Mouse (Mus musculus): ENCODE results near the gene Cdh13. TPM values are rescaled to one million over a fixed set of nuclear protein-coding genes. Genes with fewer than 3 reads are reported as not detected.
"Not testable (repeated sequence)": the region's sequence is repeated elsewhere in the genome, so short reads cannot be mapped to it uniquely, and the experiment has no call there.

Gene Cdh13
- polyA plus RNA-seq, 1 experiment from 2014 or later = 49.5 TPM

DNA sequence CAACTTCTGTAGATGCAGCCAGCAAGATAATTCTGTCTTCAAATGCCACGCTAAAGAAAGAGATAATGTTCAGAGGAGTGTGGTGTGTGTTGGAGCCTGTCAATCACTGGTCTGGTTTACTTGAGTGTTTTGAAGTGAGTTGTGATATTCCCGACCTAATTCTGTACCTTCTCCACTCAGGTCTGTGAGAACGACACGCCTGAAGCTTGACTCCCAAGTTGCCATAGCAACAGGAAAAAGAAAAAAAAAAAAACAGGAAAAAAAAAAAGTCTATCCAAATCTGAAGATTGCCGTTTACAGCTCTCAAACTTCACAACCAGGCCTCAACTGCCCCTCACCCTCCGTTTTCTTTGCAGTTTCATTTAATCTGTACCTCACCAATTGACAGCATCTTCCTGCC lies 1039.7 kb downstream of the Cdh13 start:
- Histone ChIP-seq H3K27ac (no peak overlapping the region), H3K4me2 (no peak overlapping the region), H3K4me1 (no peaks in the 10 kb centered on the region), H3K27me3 (no peaks in the 10 kb centered on the region), H3K9me3 (replicated peaks) (no peaks in the 10 kb centered on the region), H3K4me3 (no peak overlapping the region), H3K36me3 (ENCODE audit: poor library complexity, severe bottlenecking) (no peaks in the 10 kb centered on the region), H3K9ac (no peak overlapping the region)
- 53% methylated on average over 6 of the region's 6 CpGs for WGBS
- no peak for ATAC-seq

DNA sequence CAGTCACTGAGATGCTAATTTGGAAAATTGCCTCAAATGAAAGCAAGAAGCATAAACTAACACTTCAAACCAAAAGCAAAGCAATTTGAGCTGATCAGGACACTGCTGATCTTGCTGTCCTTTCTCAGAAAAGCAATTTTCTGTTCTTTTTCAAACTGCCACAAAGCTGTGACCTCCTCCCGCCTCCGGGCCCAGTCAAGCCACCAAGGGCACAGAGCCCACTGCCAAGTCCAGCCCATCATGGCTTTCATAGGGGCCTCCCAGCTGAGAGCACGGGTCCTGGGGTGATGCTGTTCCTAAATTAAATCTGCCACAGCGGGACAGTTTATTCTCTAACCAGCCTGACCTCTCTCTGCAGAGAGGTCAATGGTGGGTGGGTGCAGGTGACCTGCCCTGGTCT lies 1056.0 kb downstream of the Cdh13 start:
- no peak for ATAC-seq
- Histone ChIP-seq H3K4me3 (no peak overlapping the region), H3K9ac (no peak overlapping the region), H3K9me3 (replicated peaks) (peaks cover 7% of the 10 kb centered on the region; the same call in 1 of the 2 replicates), H3K4me2 (no peak overlapping the region), H3K27me3 (peaks cover 15% of the 10 kb centered on the region; the same call in 1 of the 2 replicates), H3K36me3 (ENCODE audit: poor library complexity, severe bottlenecking) (no peaks in the 10 kb centered on the region), H3K27ac (no peak overlapping the region), H3K4me1 (no peaks in the 10 kb centered on the region)
- 86% methylated on average over 4 of the region's 4 CpGs for WGBS

DNA sequence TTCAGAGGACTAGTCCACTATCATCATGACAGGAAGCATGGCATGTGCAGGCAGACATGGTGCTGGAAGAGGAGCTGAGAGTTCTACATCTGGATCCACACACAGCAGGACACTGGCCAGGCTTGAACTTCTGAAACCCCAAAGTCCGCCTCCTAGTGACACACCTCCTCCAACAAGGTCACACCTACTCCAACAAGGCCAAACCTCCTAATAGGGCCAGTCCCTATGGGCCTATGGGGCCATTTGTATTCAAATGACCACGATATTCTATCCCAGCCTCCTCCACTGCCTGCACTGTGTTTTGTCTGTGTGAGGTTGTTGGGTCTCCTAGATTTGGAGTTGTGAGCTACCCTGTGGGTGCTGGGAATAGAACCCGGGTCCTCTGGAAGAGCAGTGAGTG lies 1060.1 kb downstream of the Cdh13 start:
- peaks cover 15% of the 10 kb centered on the region; the same call in 1 of the 2 replicates for H3K27me3 ChIP-seq
- peak overlapping the region; percentile 93 for H3K4me3 ChIP-seq
- 85% methylated on average over 3 of the region's 3 CpGs for WGBS
- peaks cover under 1% of the 10 kb centered on the region; the same call in 1 of the 2 replicates for H3K9me3 ChIP-seq (replicated peaks)
- peaks cover 24% of the 10 kb centered on the region for H3K36me3 ChIP-seq (ENCODE audit: poor library complexity, severe bottlenecking)
- no peak overlapping the region for H3K9ac ChIP-seq
- ATAC-seq = 0 out of 2 replicates have a peak, but pooled peaks have one; percentile 0
- H3K4me1 ChIP-seq = peaks cover 8% of the 10 kb centered on the region
- H3K27ac ChIP-seq = no peak overlapping the region
- peak overlapping the region; percentile 78 for H3K4me2 ChIP-seq

DNA sequence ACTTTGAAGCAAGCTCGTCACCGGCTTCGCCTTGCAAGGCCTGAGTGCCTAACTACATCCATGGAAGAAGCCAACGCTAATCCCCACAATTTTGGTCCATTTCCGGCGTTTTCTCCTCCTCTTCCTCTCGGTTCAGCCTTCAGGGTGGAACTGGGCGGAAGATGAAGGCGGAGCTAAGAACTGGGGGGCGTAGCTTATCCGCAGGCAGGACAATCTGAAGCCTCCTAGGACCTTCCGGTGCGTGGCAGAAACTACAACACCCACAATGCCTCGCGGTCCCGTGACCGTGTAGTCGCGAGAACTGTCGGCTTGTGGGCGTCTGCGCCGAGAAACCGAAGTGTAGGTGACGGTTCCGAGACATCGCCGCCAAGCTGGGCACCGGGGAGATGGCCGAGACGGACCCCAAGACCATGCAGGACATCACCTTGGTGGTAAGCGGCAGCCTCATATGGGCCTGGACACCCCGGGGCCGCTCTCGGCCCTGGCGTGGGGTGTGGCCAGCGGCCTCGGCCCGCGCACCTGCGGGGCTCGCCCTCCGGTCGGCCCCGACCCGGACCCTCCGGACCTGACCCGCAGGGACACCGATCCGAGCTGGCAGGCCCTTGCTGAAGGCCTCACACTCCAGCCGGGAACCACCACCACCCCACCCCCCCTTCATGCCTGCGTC lies 1060.8 kb downstream of the Cdh13 start, which contains the start of gene Hsbp1:
Hsbp1 (plus strand) TSS at position 299 of the 667 bp plus-strand sequence.
- Histone ChIP-seq H3K4me2 (peak within 1 kb of the TSS; percentile 78), H3K4me1 (peaks cover 8% of the 10 kb centered on the region), H3K9ac (peak within 1 kb of the TSS; percentile 97), H3K4me3 (peak within 1 kb of the TSS; percentile 93), H3K9me3 (replicated peaks) (no peaks in the 10 kb centered on the region; the same call in 1 of the 2 replicates), H3K36me3 (ENCODE audit: poor library complexity, severe bottlenecking) (peaks cover 31% of the 10 kb centered on the region), H3K27ac (peak within 1 kb of the TSS; percentile 49), H3K27me3 (peaks cover 15% of the 10 kb centered on the region; the same call in 1 of the 2 replicates)
- WGBS = 3% methylated on average over 48 of the region's 52 CpGs
- peak; percentile 99 for ATAC-seq

DNA sequence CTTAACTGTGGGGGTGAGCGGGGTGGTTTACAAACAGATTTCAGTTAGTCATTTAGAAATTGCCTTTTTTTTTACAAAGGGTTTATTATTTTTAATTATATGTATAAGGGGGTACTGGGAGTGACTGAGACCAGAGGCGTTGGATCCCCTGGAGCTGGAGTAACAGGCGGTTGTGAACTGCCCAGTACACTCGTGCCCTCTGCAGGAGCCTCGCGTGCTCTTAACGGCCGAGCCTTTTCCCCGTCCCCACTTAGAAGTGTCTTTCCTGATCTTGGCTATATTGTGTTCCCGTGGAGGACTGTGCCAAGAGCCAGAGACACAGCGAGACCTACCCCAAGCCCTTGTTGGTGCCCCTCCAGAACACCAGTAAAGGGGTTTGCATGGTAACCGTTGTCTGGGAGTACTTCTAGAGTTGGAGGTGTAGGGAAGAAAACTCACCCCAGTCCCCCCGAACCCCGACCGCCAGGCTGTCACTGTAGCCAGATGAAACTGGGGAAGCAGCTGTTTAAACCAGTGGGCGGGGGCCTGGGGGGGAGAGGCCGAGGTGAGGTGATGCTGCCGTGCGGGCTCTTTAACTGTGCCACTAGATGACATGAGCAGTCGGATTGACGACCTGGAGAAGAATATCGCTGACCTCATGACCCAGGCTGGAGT lies 1061.6 kb downstream of the Cdh13 start:
- peak overlapping the region; percentile 78 for H3K4me2 ChIP-seq
- H3K36me3 ChIP-seq (ENCODE audit: poor library complexity, severe bottlenecking) = peaks cover 37% of the 10 kb centered on the region
- no peak for ATAC-seq
- H3K4me3 ChIP-seq = peak overlapping the region; percentile 93
- H3K27me3 ChIP-seq = peaks cover 15% of the 10 kb centered on the region; the same call in 1 of the 2 replicates
- no peaks in the 10 kb centered on the region; the same call in 1 of the 2 replicates for H3K9me3 ChIP-seq (replicated peaks)
- H3K4me1 ChIP-seq = peaks cover 8% of the 10 kb centered on the region
- 52% methylated on average over 22 of the region's 22 CpGs for WGBS
- H3K27ac ChIP-seq = no peak overlapping the region
- peak overlapping the region; percentile 97 for H3K9ac ChIP-seq

DNA sequence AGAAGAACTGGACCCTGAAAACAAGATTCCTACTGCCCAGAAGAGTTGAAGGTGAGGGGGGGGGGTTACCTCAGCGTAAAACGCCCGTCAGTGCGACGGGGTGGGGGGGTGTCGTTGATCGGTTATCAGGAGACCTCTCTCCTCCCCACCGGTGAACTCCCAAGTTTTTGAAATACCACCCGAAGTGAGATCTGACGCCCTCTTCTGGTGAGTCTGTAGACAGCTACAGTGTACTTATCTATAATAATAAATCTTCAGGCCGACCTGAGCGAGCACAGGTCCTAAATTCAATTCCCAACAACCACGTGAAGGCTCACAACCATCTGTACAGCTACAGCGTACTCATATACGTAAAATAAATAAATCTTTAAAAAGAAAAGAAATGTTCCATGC lies 1062.1 kb downstream of the Cdh13 start:
- no peaks in the 10 kb centered on the region; the same call in 1 of the 2 replicates for H3K9me3 ChIP-seq (replicated peaks)
- H3K27me3 ChIP-seq = peaks cover 15% of the 10 kb centered on the region; the same call in 1 of the 2 replicates
- no peak for ATAC-seq
- 84% methylated on average over 15 of the region's 15 CpGs for WGBS
- no peak overlapping the region for H3K27ac ChIP-seq
- H3K4me1 ChIP-seq = peaks cover 8% of the 10 kb centered on the region
- peaks cover 43% of the 10 kb centered on the region for H3K36me3 ChIP-seq (ENCODE audit: poor library complexity, severe bottlenecking)
- H3K4me3 ChIP-seq = peak overlapping the region; percentile 93; the same call in 1 of the 2 replicates
- H3K9ac ChIP-seq = no peak overlapping the region
- peak overlapping the region; percentile 78 for H3K4me2 ChIP-seq

DNA sequence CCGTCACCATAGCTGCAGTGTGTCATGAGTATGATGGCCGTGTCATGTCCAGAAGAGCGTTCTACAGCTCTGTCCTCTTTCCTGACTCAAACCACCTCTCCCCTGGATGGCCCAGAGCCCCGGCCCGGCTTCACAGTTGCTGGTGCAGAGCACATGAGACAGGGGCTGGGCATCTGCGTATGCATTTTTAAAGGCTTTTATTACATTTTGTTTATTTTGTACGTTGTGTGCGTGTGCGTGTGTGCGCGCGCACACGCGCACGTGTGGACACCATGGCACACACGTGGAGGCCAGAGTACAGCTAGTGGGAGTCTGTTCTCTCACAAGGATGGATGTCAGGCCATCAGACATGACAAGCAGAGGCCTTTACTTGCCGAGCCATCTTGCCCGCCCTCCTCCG lies 1068.1 kb downstream of the Cdh13 start:
- H3K4me1 ChIP-seq = no peaks in the 10 kb centered on the region
- H3K36me3 ChIP-seq (ENCODE audit: poor library complexity, severe bottlenecking) = peaks cover 48% of the 10 kb centered on the region
- no peak overlapping the region for H3K9ac ChIP-seq
- no peak overlapping the region for H3K4me3 ChIP-seq
- no peak overlapping the region for H3K27ac ChIP-seq
- 95% methylated on average over 19 of the region's 19 CpGs for WGBS
- H3K4me2 ChIP-seq = no peak overlapping the region
- ATAC-seq = no peak
- no peaks in the 10 kb centered on the region for H3K27me3 ChIP-seq
- no peaks in the 10 kb centered on the region for H3K9me3 ChIP-seq (replicated peaks)

DNA sequence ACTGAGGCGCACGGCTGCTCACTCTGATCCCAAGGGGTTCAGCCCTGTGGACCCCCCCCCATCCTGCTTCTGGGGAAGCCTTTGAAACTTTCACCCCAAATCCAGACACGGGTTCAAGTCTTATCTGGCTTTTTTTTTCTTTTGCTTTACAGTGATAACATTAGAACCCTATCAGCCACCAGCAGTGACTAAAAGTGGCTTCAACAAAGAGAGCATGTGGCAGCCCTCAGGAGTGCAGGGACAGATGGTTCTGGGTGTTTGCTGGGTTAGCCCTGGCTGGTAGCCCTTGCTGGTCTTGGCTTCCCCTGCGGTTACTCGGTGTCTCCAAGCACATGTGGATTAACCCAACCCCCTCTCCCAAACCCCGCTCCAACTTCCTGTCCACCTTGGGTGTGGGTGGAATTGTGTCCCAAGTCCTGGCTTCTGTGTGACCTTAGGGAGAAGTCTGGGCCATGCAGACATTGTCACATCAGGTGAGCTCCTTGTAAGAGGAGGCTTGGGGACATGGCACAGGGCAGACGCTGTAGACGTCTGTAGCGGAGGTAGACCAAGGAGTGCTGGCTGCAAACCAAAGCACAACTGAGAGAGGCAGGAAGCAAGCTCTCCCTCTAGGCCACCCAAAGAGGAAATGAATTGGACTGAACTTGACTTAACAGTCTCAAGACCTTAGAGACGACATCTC lies 1069.6 kb downstream of the Cdh13 start:
- H3K9me3 ChIP-seq (replicated peaks) = no peaks in the 10 kb centered on the region
- no peak overlapping the region for H3K4me2 ChIP-seq
- no peaks in the 10 kb centered on the region for H3K27me3 ChIP-seq
- no peak overlapping the region for H3K9ac ChIP-seq
- ATAC-seq = no peak
- H3K36me3 ChIP-seq (ENCODE audit: poor library complexity, severe bottlenecking) = peaks cover 34% of the 10 kb centered on the region
- WGBS = 90% methylated on average over 10 of the region's 10 CpGs
- no peak overlapping the region for H3K27ac ChIP-seq
- no peak overlapping the region for H3K4me3 ChIP-seq
- H3K4me1 ChIP-seq = no peaks in the 10 kb centered on the region

DNA sequence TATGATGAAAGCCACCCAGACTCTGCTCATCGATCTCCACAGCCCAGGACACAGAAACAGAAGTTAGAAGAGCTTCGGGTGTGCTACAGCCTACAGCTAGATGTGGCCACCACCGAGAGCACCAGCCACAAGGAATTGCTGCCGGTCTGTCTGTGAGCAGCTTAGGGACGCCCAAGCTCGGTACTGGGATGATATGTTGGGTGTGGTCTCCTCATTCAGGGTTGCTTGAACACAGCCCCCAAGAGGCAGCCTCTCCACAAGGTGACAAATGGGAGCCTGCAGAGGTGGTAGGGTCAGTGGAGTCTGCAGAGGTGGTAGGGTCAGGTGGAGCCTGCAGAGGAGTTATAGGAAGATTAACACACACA lies 1070.1 kb downstream of the Cdh13 start:
- no peak overlapping the region for H3K4me2 ChIP-seq
- H3K4me3 ChIP-seq = no peak overlapping the region
- peaks cover 28% of the 10 kb centered on the region for H3K36me3 ChIP-seq (ENCODE audit: poor library complexity, severe bottlenecking)
- no peak overlapping the region for H3K27ac ChIP-seq
- H3K4me1 ChIP-seq = no peaks in the 10 kb centered on the region
- no peak for ATAC-seq
- H3K27me3 ChIP-seq = no peaks in the 10 kb centered on the region
- 90% methylated on average over 6 of the region's 6 CpGs for WGBS
- no peak overlapping the region for H3K9ac ChIP-seq
- H3K9me3 ChIP-seq (replicated peaks) = no peaks in the 10 kb centered on the region

DNA sequence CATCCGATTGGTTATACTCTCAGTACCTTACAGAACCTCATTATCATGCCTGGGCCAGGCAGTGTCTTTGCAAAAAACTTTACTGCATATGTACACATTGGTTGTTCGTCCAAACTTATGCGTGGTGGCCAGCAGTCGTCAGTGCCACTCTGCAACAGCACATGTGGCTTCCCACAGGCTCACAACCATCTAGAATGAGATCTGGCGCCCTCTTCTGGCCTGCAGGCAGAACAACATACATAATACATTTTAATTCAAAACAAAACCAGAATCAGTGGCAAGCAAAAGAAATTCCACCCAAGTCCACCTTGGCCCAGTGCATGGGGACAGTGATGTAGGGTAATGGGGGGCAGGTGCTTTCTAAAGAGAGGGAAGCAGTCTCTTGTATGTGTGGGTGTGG lies 1073.1 kb downstream of the Cdh13 start:
- not testable (repeated sequence) for ATAC-seq; H3K27me3 ChIP-seq; H3K4me1 ChIP-seq; H3K9ac ChIP-seq; H3K4me3 ChIP-seq; H3K9me3 ChIP-seq (replicated peaks); H3K27ac ChIP-seq; H3K36me3 ChIP-seq (ENCODE audit: poor library complexity, severe bottlenecking); H3K4me2 ChIP-seq
- WGBS = 60% methylated on average over 5 of the region's 5 CpGs

DNA sequence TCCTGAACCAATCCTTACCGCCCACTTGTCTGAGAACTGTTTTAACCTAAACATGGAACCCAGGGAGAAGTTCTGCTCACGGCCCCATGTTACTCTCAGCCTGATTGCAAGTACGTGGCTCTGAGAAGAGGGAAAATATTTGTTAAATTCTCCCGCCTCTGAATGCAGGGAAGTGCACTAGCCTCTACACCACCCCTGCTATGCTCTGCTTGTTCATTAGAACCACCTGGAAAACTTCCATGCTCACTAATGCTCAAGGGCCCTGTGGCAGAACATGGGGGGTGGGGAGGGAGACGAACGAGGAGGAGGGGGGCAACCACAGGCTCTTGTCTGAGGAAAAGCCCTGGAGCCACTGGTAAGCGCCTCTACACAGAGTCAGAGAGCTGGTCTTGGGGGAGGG lies 1074.6 kb downstream of the Cdh13 start:
- Histone ChIP-seq H3K36me3 (ENCODE audit: poor library complexity, severe bottlenecking) (no peaks in the 10 kb centered on the region), H3K4me1 (no peaks in the 10 kb centered on the region), H3K9me3 (replicated peaks) (no peaks in the 10 kb centered on the region), H3K4me2 (no peak overlapping the region), H3K27me3 (no peaks in the 10 kb centered on the region), H3K4me3 (no peak overlapping the region), H3K9ac (no peak overlapping the region), H3K27ac (no peak overlapping the region)
- 79% methylated on average over 7 of the region's 7 CpGs for WGBS
- no peak for ATAC-seq

DNA sequence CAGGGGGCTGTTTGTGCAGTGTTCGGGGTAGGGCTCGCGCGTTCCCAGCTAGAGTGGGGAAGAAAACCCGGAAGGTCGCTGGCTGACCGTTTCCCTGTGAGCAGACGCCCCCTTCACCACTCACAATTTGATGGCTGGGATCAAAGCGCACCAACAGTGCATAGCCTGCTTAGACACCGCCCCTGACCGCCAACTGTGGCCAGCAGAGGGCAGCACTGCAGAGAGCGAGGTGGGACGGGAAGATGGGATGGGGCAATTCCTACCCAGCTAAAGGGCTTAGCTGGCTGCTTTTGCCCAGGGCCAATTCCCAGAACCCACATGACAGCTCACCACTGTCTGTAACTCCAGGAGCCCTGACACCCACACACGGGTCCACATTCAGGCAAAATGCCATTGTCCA lies 1075.3 kb downstream of the Cdh13 start:
- Histone ChIP-seq H3K36me3 (ENCODE audit: poor library complexity, severe bottlenecking) (no peaks in the 10 kb centered on the region), H3K9me3 (replicated peaks) (no peaks in the 10 kb centered on the region), H3K4me2 (no peak overlapping the region), H3K9ac (no peak overlapping the region), H3K27me3 (no peaks in the 10 kb centered on the region), H3K27ac (no peak overlapping the region), H3K4me1 (no peaks in the 10 kb centered on the region), H3K4me3 (no peak overlapping the region)
- ATAC-seq = no peak
- 44% methylated on average over 14 of the region's 14 CpGs for WGBS
